Mouse (Mus musculus): ENCODE data around the gene Itpkb. TPM values are rescaled to one million over a fixed set of nuclear protein-coding genes. Genes with fewer than 3 reads are reported as not detected.

Gene Itpkb
- total and polyA plus RNA-seq, 3 experiments = 14.6 to 17.8 (median 16.9) TPM

DNA sequence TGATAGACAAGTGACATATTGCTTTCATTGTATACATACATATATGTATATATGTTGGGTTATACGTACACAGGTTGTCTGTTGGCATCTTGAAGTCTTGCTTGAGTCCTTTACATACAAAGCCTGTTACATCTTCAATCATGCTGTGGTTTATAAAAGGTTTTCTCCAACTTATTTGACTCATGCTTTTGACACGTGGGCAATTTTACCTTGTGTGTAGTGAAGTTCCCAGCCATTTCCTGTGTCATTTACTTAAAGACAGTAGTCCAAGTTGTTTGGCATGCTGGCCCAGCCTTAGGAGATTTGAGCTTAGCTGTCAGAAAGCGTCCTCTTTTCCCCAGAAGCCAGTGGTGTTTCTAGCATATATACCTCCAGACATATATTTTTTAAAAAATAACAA, 68.2 kb downstream of the Itpkb start:
- DNase-seq (ENCODE audit: low spot score) (no peak), ATAC-seq (ENCODE audit: extremely low read depth, insufficient number of reproducible peaks, low FRiP score, poor library complexity, severe bottlenecking) (no peak)
- no peaks in the 10 kb centered on the region for H3K27me3 ChIP-seq (ENCODE audit: insufficient read depth, low read length)
- H3K36me3 ChIP-seq (replicated peaks) = peaks cover 45% of the 10 kb centered on the region
- H3K9me3 ChIP-seq (replicated peaks) = no peaks in the 10 kb centered on the region
- TF ChIP-seq POLR2AphosphoS5 (IDR thresholded peaks at IDR 0.05; ENCODE audit: insufficient replicate concordance, low read depth, low read length) (no peak), TAL1 (conservative IDR thresholded peaks at IDR 0.05; ENCODE audit: low read depth, low read length) (no peak), GATA2 (IDR thresholded peaks at IDR 0.05; ENCODE audit: borderline replicate concordance, low read depth, low read length) (no peak), GATA1 (IDR thresholded peaks at IDR 0.05; ENCODE audit: borderline replicate concordance, low read length) (no peak), CTCF (IDR thresholded peaks at IDR 0.05; ENCODE audit: low read depth, low read length) (no peak)
- H3K4me1 ChIP-seq (ENCODE audit: insufficient read depth, low read depth, low read length) = peaks cover 7% of the 10 kb centered on the region
- no peak overlapping the region for H3K4me3 ChIP-seq (ENCODE audit: low read depth, low read length)

DNA sequence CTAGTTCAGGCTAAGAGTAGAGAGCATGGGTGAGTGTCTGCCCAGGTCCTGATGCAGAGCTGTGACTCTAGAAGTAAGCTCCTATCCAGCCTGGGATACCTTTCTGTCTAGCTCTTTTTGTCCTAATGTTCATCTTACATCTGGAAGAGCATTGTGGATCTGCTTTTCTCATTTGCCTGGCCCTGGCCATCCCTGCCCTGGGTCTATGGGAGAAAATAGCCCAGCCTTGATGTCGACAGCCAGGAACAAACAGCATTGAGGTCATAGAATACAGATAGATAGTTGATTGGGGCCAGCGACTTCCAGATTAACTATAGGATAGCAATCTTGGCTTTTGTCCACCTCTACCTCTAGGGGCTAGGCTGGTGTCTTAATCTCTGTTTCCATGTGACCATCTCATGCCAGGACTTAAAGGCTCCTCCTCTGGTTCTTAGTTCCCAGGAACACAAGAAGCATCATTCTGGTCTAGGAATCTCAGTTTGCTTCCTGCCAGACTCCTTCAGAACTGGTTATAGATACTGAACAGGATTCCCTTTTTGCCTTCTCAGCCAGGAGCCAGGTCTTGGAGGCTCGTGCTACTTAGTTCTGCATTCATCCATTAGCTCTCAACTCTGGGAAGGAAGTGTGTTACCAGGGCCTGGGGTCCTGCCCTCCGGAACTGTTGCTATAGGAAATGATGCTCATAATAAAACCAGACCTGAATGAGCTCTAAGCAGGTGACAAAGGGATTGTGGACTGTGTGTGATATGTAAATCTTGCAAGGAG, 70.6 kb downstream of the Itpkb start:
- Histone ChIP-seq H3K4me1 (ENCODE audit: insufficient read depth, low read depth, low read length) (peaks cover 19% of the 10 kb centered on the region), H3K9me3 (replicated peaks) (no peaks in the 10 kb centered on the region), H3K27me3 (ENCODE audit: insufficient read depth, low read length) (no peaks in the 10 kb centered on the region), H3K4me3 (ENCODE audit: low read depth, low read length) (no peak overlapping the region), H3K36me3 (replicated peaks) (peaks cover 40% of the 10 kb centered on the region)
- ATAC-seq (ENCODE audit: extremely low read depth, insufficient number of reproducible peaks, low FRiP score, poor library complexity, severe bottlenecking) = no peak
- no peak for DNase-seq (ENCODE audit: low spot score)
- TF ChIP-seq POLR2AphosphoS5 (IDR thresholded peaks at IDR 0.05; ENCODE audit: insufficient replicate concordance, low read depth, low read length) (no peak), TAL1 (conservative IDR thresholded peaks at IDR 0.05; ENCODE audit: low read depth, low read length) (no peak), GATA2 (IDR thresholded peaks at IDR 0.05; ENCODE audit: borderline replicate concordance, low read depth, low read length) (no peak), CTCF (IDR thresholded peaks at IDR 0.05; ENCODE audit: low read depth, low read length) (no peak), GATA1 (IDR thresholded peaks at IDR 0.05; ENCODE audit: borderline replicate concordance, low read length) (no peak)

DNA sequence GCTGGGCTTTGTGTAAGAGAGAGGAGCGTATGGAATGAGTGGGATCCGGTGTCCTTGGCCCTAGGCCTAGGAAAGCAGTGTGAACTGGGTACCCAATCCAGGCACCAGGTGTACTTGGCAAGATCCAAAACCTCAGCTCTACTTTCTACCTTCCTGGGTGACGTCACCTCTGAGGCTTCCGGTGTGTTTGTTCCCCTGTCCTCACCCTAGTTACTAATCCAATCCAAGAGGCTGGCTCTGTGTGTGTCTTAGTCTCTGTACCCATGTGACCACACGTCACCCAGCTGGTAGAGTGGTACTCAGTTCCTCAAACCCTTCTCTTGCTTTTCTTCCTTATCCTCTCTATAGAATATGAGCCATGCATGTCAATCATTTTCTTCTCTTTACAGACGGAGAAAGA, 71.4 kb downstream of the Itpkb start:
- TF ChIP-seq GATA1 (IDR thresholded peaks at IDR 0.05; ENCODE audit: borderline replicate concordance, low read length) (no peak), TAL1 (conservative IDR thresholded peaks at IDR 0.05; ENCODE audit: low read depth, low read length) (no peak), GATA2 (IDR thresholded peaks at IDR 0.05; ENCODE audit: borderline replicate concordance, low read depth, low read length) (no peak), POLR2AphosphoS5 (IDR thresholded peaks at IDR 0.05; ENCODE audit: insufficient replicate concordance, low read depth, low read length) (no peak), CTCF (IDR thresholded peaks at IDR 0.05; ENCODE audit: low read depth, low read length) (no peak)
- peaks cover 22% of the 10 kb centered on the region for H3K4me1 ChIP-seq (ENCODE audit: insufficient read depth, low read depth, low read length)

DNA sequence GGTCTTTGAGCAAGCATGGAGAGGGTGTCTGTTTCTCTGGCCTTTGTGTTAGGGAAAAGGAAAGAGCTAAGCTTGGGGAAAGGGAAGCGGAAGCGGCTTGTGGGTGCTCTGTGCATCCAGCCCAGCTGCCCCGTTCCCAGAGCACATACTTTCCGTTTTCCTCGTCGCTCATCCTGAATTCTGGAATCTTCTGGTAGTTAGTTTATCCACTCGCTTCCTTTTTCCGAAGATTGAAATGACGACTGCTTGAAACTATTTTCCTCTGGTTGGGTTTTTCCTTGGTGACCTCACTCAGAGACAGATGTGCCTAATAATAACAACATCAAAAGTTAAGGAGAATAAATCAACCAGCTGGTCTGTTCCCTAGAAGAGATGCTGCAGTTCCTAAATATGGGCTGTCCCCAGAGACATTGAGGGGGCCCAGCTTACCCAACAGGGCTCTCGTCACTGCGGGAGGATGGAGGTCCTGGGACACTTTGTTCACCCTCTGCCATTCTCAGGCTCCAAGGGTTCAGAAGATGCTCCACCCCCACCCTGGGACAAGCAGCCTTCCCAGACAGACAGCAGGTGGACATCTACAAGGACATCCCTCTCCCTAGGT, 72.3 kb downstream of the Itpkb start:
- ATAC-seq (ENCODE audit: extremely low read depth, insufficient number of reproducible peaks, low FRiP score, poor library complexity, severe bottlenecking) (no peak), DNase-seq (ENCODE audit: low spot score) (no peak)
- peaks cover 27% of the 10 kb centered on the region for H3K4me1 ChIP-seq (ENCODE audit: insufficient read depth, low read depth, low read length)
- no peaks in the 10 kb centered on the region for H3K27me3 ChIP-seq (ENCODE audit: insufficient read depth, low read length)
- no peak overlapping the region for H3K4me3 ChIP-seq (ENCODE audit: low read depth, low read length)
- no peaks in the 10 kb centered on the region for H3K9me3 ChIP-seq (replicated peaks)
- H3K36me3 ChIP-seq (replicated peaks) = peaks cover 45% of the 10 kb centered on the region
- no peak for TF ChIP-seq POLR2AphosphoS5 (IDR thresholded peaks at IDR 0.05; ENCODE audit: insufficient replicate concordance, low read depth, low read length)
- TF ChIP-seq CTCF (IDR thresholded peaks at IDR 0.05; ENCODE audit: low read depth, low read length) = no peak
- no peak for TF ChIP-seq GATA1 (IDR thresholded peaks at IDR 0.05; ENCODE audit: borderline replicate concordance, low read length)
- TF ChIP-seq TAL1 (conservative IDR thresholded peaks at IDR 0.05; ENCODE audit: low read depth, low read length) = no peak
- no peak for TF ChIP-seq GATA2 (IDR thresholded peaks at IDR 0.05; ENCODE audit: borderline replicate concordance, low read depth, low read length)

More for the DNA sequence above, 71.4 kb downstream of the Itpkb start:
- Histone ChIP-seq H3K9me3 (replicated peaks) (no peaks in the 10 kb centered on the region), H3K4me3 (ENCODE audit: low read depth, low read length) (no peak overlapping the region), H3K36me3 (replicated peaks) (peaks cover 46% of the 10 kb centered on the region), H3K27me3 (ENCODE audit: insufficient read depth, low read length) (no peaks in the 10 kb centered on the region)
- ATAC-seq (ENCODE audit: extremely low read depth, insufficient number of reproducible peaks, low FRiP score, poor library complexity, severe bottlenecking) = no peak
- DNase-seq (ENCODE audit: low spot score) = no peak

DNA sequence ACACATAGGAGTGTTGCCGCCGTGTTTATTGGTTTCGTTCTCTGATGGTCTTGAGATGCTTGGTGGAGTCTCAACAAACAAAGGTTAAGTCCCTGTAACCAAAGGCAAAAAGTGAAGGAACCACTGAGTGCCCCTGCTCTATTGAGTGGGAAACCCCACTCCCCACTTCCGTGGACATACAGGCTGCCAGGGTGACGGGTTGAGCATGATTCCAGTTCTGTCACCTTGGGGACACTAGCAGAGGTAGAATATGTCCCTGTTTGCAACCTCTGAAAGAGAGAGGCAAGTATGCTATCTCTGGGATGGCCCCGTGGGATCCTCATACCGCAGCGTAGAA, 73.0 kb downstream of the Itpkb start:
- Histone ChIP-seq H3K4me3 (ENCODE audit: low read depth, low read length) (no peak overlapping the region), H3K27me3 (ENCODE audit: insufficient read depth, low read length) (no peaks in the 10 kb centered on the region), H3K4me1 (ENCODE audit: insufficient read depth, low read depth, low read length) (peaks cover 27% of the 10 kb centered on the region), H3K9me3 (replicated peaks) (no peaks in the 10 kb centered on the region), H3K36me3 (replicated peaks) (peaks cover 50% of the 10 kb centered on the region)
- ATAC-seq (ENCODE audit: extremely low read depth, insufficient number of reproducible peaks, low FRiP score, poor library complexity, severe bottlenecking) (no peak), DNase-seq (ENCODE audit: low spot score) (no peak)
- TF ChIP-seq CTCF (IDR thresholded peaks at IDR 0.05; ENCODE audit: low read depth, low read length) (no peak), GATA2 (IDR thresholded peaks at IDR 0.05; ENCODE audit: borderline replicate concordance, low read depth, low read length) (no peak), GATA1 (IDR thresholded peaks at IDR 0.05; ENCODE audit: borderline replicate concordance, low read length) (no peak), TAL1 (conservative IDR thresholded peaks at IDR 0.05; ENCODE audit: low read depth, low read length) (no peak), POLR2AphosphoS5 (IDR thresholded peaks at IDR 0.05; ENCODE audit: insufficient replicate concordance, low read depth, low read length) (no peak)

All from G1E (cell line).